Mouse (Mus musculus) cerebellum, adult 18-20 months (tissue): ENCODE results near the gene Arhgap8.
A peak's percentile ranks its signal among the peaks of the same experiment; 100 is the strongest.

ENCODE experiments used
- DNase-seq, 2 experiments: peaks; one replicate each; pipeline ENCODE4 v3.0.0; 2021

Arhgap8 gene

GRCm38 (mm10) chr15:84809275-84809952, 89.6 kb downstream of the Arhgap8 start:
- DNase-seq, result peak; percentile 51 to 60

- no peak for DNase-seq
Measured at GRCm38 (mm10) chr15:84811126-84811525, 91.3 kb downstream of the Arhgap8 start.

- no peak for DNase-seq
Measured at GRCm38 (mm10) chr15:84812831-84813357, 93.0 kb downstream of the Arhgap8 start.

GRCm38 (mm10) chr15:84815171-84815570, 95.3 kb downstream of the Arhgap8 start:
- DNase-seq, result no peak

GRCm38 (mm10) chr15:84817589-84817988, 97.7 kb downstream of the Arhgap8 start:
- DNase-seq, result peak in 1 of 2 experiments; percentile 2

- DNase-seq, result peak in 1 of 2 experiments; percentile 40
Measured at GRCm38 (mm10) chr15:84818284-84818683, 98.4 kb downstream of the Arhgap8 start.

GRCm38 (mm10) chr15:84820811-84821210, 101.0 kb downstream of the Arhgap8 start:
- peak in 1 of 2 experiments; percentile 39 for DNase-seq
